Mouse (Mus musculus): Measurements from ENCODE around the gene 1700003F12Rik. TPM values are rescaled to one million over a fixed set of nuclear protein-coding genes. Genes with fewer than 3 reads are reported as not detected.

The 1700003F12Rik gene
- 1.5 and 1.7 TPM in 2 replicates for polyA plus RNA-seq (2015; fragmentation: Nextera tagmentation; extraction: Ambion mirVana)

DNA sequence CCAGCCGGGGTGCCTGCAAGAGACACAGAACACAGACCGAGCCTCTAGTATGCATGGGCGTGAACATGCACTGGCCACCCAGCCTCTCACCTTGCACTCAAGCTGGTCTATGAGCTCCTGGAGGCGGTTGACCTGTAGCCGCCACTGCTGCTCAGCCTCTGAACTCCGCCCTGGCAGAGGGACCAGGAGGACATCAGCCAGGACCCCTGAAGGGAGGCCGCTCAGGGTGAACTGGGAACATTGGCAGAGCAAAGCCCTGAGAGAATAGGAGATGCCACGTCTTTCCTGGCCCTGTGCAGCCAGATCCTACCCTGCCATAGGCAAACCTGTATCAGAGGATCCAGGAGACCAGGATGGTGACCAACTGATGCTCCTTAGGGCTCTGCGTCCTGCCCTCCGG is at the start of gene 1700003F12Rik:
TSS of gene 1700003F12Rik (plus strand) at position 375 of the 400 bp plus-strand sequence.
- peaks cover 20% of the 10 kb centered on the region for H3K27me3 ChIP-seq
- no peak within 1 kb of the TSS for H3K9ac ChIP-seq
- H3K4me1 ChIP-seq (replicated peaks) = peaks cover 23% of the 10 kb centered on the region
- no peak within 1 kb of the TSS for H3K27ac ChIP-seq
- no peak within 1 kb of the TSS for H3K4me3 ChIP-seq
- no peak within 1 kb of the TSS for H3K4me2 ChIP-seq
- ATAC-seq (ENCODE audit: low FRiP score) = no peak
- H3K9me3 ChIP-seq = no peaks in the 10 kb centered on the region
- WGBS = 92% methylated on average over 10 of the region's 10 CpGs
- no peaks in the 10 kb centered on the region; the same call in 1 of the 2 replicates for H3K36me3 ChIP-seq

DNA sequence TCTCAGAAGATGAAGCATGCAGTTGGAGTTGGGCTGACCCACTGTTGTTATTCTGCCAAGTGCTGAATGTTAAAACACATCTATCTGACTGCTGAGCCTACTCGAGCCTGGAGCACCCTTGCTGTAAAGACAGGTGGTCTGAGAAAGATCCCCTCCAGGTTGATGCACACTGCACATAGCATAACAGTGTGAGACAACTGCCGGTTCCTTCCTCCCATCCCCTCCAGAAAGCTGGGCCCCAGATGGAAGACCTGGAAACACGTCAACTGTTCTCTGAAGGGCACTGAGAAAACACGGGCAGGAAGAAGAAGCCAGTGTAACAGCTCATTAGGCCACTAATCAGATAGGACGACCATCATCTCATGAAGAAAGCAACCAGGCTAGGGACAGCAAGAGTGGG is 48.3 kb upstream of the 1700003F12Rik start:
- no peak overlapping the region for H3K9ac ChIP-seq
- H3K27me3 ChIP-seq = no peaks in the 10 kb centered on the region
- H3K4me3 ChIP-seq = no peak overlapping the region
- no peak overlapping the region for H3K27ac ChIP-seq
- no peaks in the 10 kb centered on the region for H3K9me3 ChIP-seq
- H3K4me2 ChIP-seq = no peak overlapping the region
- WGBS = 54% methylated on average over 5 of the region's 5 CpGs
- ATAC-seq (ENCODE audit: low FRiP score) = no peak
- peaks cover 7% of the 10 kb centered on the region for H3K36me3 ChIP-seq
- peaks cover 7% of the 10 kb centered on the region for H3K4me1 ChIP-seq (replicated peaks)

DNA sequence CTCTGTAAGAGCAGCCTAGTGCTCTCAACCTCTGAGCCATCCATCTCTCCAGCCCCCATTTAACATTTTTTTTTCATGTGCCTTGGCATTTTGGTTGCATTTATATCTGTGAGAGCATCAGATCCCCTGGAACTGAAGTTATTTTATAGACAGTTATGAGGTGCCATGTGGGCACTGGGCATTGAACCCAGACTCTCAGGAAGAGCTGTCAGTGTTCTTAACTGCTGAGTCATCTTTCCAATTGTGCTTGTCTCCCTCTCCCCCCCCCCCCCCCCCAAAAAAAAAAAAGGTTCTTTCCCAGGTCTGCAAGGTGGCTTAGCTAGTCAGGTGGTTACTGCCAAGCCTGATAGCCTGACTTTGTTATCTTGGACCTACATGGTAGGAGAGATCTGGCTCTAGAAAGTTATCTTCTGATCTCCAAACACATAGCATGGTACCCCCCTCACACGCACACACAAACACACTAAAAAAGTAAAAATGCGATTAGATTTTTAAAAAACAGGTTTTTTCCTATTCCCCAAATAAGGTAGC is 47.1 kb upstream of the 1700003F12Rik start:
- Histone ChIP-seq H3K27ac (no peak overlapping the region), H3K36me3 (peaks cover 9% of the 10 kb centered on the region), H3K9me3 (no peaks in the 10 kb centered on the region), H3K9ac (no peak overlapping the region), H3K4me3 (no peak overlapping the region), H3K27me3 (no peaks in the 10 kb centered on the region), H3K4me2 (no peak overlapping the region), H3K4me1 (replicated peaks) (peaks cover 7% of the 10 kb centered on the region)
- no peak for ATAC-seq (ENCODE audit: low FRiP score)
- 95% methylated on average over 2 of the region's 2 CpGs for WGBS

DNA sequence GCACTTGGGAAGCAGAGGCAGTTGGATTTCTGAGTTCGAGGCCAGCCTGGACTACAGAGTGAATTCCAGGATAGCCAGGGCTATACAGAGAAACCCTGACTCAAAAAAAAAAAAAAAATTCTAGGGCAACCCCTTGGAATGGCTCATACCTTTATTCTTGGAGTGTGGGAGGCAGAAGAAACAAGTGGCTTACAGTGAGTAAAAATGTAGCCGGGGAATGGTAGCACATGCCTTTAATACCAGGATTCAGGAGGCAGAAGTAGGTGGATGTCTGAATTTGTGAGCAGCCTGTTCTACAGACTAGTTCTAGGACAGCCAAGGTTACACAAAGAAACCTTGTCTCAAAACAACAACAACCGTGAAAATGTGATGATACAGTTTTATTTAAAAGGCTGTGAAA is 46.1 kb upstream of the 1700003F12Rik start:
- no peak overlapping the region for H3K4me3 ChIP-seq
- no peak for ATAC-seq (ENCODE audit: low FRiP score)
- no peak overlapping the region for H3K27ac ChIP-seq
- no peak overlapping the region for H3K9ac ChIP-seq
- H3K9me3 ChIP-seq = no peaks in the 10 kb centered on the region
- WGBS = 94% methylated on average over 3 of the region's 3 CpGs
- no peaks in the 10 kb centered on the region for H3K27me3 ChIP-seq
- H3K4me2 ChIP-seq = no peak overlapping the region
- H3K36me3 ChIP-seq = peaks cover 13% of the 10 kb centered on the region
- H3K4me1 ChIP-seq (replicated peaks) = peaks cover 7% of the 10 kb centered on the region

DNA sequence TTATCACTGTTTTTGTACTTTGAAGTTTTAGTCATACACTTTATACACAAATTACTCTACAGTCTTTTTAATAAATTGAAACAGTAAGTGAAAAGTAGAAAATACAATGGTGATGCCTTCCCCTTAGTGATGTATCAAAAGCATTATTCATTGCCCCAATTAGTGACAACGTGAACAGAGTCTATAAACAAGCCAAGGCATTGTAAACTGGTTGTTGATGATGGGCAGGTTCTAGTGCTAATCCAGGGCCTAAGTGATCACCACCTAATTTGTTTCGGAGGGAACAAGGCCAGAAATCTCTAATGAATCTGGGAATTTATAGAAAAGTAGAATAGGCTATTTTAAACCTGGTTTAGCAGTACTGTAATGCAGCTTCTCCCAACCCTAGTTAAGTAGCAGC is 39.8 kb upstream of the 1700003F12Rik start:
- H3K9me3 ChIP-seq = no peaks in the 10 kb centered on the region
- H3K27me3 ChIP-seq = no peaks in the 10 kb centered on the region
- no peak overlapping the region for H3K4me2 ChIP-seq
- ATAC-seq (ENCODE audit: low FRiP score) = no peak
- no peaks in the 10 kb centered on the region; the same call in 1 of the 2 replicates for H3K4me1 ChIP-seq (replicated peaks)
- H3K27ac ChIP-seq = no peak overlapping the region
- WGBS = 76% methylated on average over 2 of the region's 2 CpGs
- H3K36me3 ChIP-seq = peaks cover 26% of the 10 kb centered on the region
- H3K4me3 ChIP-seq = no peak overlapping the region
- H3K9ac ChIP-seq = no peak overlapping the region

DNA sequence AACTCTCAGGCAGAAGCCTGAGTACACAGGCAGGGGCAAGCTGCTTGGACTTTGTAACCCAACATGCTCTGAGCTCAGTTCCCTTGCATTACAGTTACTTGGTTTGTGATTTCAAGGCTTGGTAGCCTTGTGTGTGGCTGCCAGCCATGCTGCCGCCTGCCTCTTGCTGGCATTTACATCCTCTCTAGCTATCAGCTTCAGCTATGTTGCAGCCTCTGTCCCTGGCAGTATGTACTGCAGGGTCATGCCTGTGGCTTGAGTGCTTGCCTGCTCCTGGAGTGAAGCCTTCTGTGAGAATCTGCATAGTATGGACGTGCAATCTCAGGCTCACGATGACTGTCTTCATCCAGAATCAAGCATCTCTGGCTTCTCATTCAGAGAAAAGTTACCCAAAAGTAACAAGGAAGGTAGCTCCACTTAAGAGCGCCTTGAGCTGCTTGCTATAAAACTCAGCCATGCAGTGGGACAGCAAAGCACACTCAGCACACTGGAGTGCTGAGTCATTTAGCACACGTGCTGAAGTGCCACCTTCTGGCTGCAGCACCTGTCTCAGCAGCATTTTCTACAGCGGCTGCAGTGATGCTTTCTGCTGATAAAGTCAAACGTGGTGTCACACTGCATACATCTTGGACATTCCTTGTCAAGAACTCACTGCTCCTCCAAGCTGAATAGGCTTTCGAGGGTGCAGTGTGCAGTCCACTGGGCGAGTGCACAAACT is 39.2 kb upstream of the 1700003F12Rik start:
- Histone ChIP-seq H3K9ac (no peak overlapping the region), H3K9me3 (no peaks in the 10 kb centered on the region), H3K4me1 (replicated peaks) (no peaks in the 10 kb centered on the region; the same call in 1 of the 2 replicates), H3K27ac (no peak overlapping the region), H3K4me2 (no peak overlapping the region), H3K4me3 (no peak overlapping the region), H3K36me3 (peaks cover 29% of the 10 kb centered on the region), H3K27me3 (no peaks in the 10 kb centered on the region)
- no peak for ATAC-seq (ENCODE audit: low FRiP score)
- 81% methylated on average over 9 of the region's 9 CpGs for WGBS

DNA sequence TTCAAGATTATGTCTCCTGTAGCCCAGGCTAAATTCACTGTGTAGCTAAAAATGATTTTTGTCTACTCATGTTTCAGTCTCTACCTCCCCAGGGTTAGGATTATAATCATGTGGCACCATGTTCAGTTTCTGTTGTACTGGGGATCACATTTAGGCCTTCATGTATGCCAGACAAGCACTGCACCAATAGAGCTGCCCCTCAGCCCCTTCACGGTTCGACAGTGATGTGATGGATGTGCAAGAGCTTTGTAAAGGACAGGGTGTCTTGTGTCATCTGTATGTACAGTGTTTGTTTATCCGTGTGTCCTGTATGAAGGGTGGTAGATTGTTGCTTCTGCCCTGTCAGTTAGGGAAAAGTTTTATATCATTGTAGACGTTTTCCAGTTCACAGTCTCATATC is 38.4 kb upstream of the 1700003F12Rik start:
- no peaks in the 10 kb centered on the region for H3K27me3 ChIP-seq
- no peak overlapping the region for H3K4me3 ChIP-seq
- no peak overlapping the region for H3K4me2 ChIP-seq
- no peak overlapping the region for H3K9ac ChIP-seq
- WGBS = 86% methylated on average over 4 of the region's 4 CpGs
- H3K36me3 ChIP-seq = peaks cover 29% of the 10 kb centered on the region
- H3K9me3 ChIP-seq = no peaks in the 10 kb centered on the region
- no peak for ATAC-seq (ENCODE audit: low FRiP score)
- H3K4me1 ChIP-seq (replicated peaks) = no peaks in the 10 kb centered on the region; the same call in 1 of the 2 replicates
- no peak overlapping the region for H3K27ac ChIP-seq

DNA sequence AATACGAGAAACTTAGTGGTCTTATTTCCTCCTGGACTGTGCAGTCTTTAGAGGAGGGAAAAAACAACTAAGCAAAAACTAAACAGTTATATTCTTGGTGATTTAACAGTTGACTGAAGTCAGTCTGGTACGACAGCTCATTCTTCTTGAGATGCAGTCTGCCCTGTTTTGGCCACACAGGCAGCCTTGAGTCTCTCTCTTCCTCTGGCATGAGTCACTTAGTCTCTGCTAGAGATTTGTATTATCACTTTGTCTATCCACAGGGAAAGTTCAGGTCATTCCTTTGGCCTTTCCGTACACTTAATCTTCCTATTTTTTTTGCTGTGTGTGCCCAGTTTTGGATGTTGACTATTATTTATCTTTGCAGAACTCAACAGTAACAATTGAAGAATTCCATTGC is 36.7 kb upstream of the 1700003F12Rik start:
- H3K9ac ChIP-seq = no peak overlapping the region
- H3K9me3 ChIP-seq = no peaks in the 10 kb centered on the region
- no peaks in the 10 kb centered on the region; the same call in 1 of the 2 replicates for H3K4me1 ChIP-seq (replicated peaks)
- ATAC-seq (ENCODE audit: low FRiP score) = no peak
- H3K27me3 ChIP-seq = no peaks in the 10 kb centered on the region
- H3K4me3 ChIP-seq = no peak overlapping the region
- no peak overlapping the region for H3K4me2 ChIP-seq
- H3K36me3 ChIP-seq = peaks cover 25% of the 10 kb centered on the region
- no peak overlapping the region for H3K27ac ChIP-seq
- WGBS = 97% methylated on average over 3 of the region's 3 CpGs

DNA sequence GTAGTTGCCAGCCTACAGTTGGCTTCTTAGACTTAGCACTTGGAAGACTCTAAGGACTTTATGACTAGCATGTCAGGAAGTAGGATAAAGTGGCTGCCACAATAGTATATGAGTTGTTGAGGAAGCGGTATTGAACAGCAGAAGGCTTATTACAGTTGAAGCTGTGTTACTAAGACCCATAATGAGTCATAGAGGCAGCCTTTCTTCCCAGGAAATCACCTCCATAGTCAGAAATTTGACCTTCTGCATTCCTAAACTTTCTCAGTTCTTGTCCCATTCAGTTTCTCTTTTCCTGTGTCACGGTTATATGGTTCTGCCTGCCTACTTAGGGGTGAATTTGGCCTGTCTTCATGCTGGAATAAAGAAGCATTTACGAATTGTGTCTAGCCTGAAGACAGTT is 29.9 kb upstream of the 1700003F12Rik start:
- 89% methylated on average over 3 of the region's 3 CpGs for WGBS

DNA sequence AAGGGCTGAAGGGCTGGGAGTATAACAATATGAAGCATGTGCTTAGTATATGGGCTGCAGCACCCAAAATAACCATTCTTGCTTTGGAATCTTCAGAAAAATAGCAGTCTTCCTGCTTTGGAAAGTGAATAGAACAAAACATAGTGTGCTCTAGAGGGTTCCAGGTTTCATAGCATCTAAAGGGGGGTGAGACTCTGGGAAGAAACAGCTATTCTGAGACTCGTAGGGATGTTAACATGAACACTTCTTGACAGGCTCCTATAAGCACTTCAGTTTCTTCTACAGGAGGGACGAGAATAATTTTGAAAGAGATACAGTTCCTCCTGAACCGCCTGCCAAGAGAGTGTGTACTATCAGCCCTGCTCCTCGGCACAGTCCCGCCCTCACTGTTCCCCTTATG is 29.5 kb upstream of the 1700003F12Rik start:
- H3K4me3 ChIP-seq = no peak overlapping the region
- H3K4me1 ChIP-seq (replicated peaks) = no peaks in the 10 kb centered on the region
- no peak overlapping the region for H3K9ac ChIP-seq
- peaks cover 39% of the 10 kb centered on the region for H3K36me3 ChIP-seq
- no peaks in the 10 kb centered on the region for H3K27me3 ChIP-seq
- H3K9me3 ChIP-seq = no peaks in the 10 kb centered on the region
- no peak for ATAC-seq (ENCODE audit: low FRiP score)
- no peak overlapping the region for H3K27ac ChIP-seq
- H3K4me2 ChIP-seq = no peak overlapping the region
- WGBS = 95% methylated on average over 5 of the region's 5 CpGs

More for the DNA sequence above, 29.9 kb upstream of the 1700003F12Rik start:
- Histone ChIP-seq H3K9ac (no peak overlapping the region), H3K27ac (no peak overlapping the region), H3K4me2 (no peak overlapping the region), H3K4me3 (no peak overlapping the region), H3K4me1 (replicated peaks) (no peaks in the 10 kb centered on the region), H3K9me3 (no peaks in the 10 kb centered on the region), H3K27me3 (no peaks in the 10 kb centered on the region), H3K36me3 (peaks cover 41% of the 10 kb centered on the region)
- no peak for ATAC-seq (ENCODE audit: low FRiP score)

DNA sequence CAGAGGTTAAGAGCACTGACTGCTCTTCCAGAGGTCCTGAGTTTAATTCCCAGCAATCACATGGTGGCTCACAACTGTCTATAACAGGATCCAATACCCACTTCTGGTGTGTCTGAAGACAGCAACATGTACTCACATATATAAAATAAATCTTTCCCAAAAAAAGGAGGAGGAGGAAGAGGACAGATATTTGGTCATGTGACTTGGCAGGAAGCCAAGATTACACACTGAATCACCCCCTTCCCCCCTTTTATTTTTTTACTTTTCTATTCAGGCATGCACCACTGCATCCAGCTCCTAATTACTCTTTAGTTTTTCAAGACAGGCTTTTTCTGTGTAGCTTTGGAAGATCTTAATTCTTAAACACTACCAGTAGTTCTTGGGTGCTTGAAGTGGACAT is 25.4 kb upstream of the 1700003F12Rik start:
- ATAC-seq (ENCODE audit: low FRiP score) = no peak

DNA sequence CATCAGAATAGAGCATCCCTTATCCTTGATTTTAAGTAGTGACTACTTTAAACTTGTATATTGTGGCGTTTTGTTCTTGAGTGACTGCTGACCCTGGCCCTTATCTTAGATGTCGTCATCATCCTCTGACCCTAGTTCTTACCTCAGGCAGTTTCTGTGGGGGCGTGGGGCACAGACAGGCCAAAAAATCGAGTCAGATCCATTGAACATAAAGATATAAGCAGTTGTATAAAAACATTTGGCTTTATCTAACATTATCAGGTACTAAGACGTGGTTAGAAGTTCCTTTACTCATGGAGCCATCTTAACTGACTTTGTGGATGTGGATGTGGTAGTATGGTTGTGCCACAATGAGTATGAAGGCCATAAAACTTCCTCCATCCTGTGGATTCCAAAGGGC is 24.6 kb upstream of the 1700003F12Rik start:
- no peak overlapping the region for H3K4me2 ChIP-seq
- ATAC-seq (ENCODE audit: low FRiP score) = no peak
- no peaks in the 10 kb centered on the region for H3K4me1 ChIP-seq (replicated peaks)
- H3K36me3 ChIP-seq = peaks cover 65% of the 10 kb centered on the region
- no peaks in the 10 kb centered on the region for H3K9me3 ChIP-seq
- WGBS = 96% methylated on average over 5 of the region's 5 CpGs
- no peak overlapping the region for H3K27ac ChIP-seq
- H3K4me3 ChIP-seq = no peak overlapping the region
- no peak overlapping the region for H3K9ac ChIP-seq
- no peaks in the 10 kb centered on the region for H3K27me3 ChIP-seq

More for the DNA sequence above, 25.4 kb upstream of the 1700003F12Rik start:
- no peak overlapping the region for H3K4me3 ChIP-seq
- H3K4me2 ChIP-seq = no peak overlapping the region
- no peaks in the 10 kb centered on the region for H3K4me1 ChIP-seq (replicated peaks)
- peaks cover 71% of the 10 kb centered on the region for H3K36me3 ChIP-seq
- no peaks in the 10 kb centered on the region for H3K9me3 ChIP-seq
- no peaks in the 10 kb centered on the region for H3K27me3 ChIP-seq
- H3K27ac ChIP-seq = no peak overlapping the region
- H3K9ac ChIP-seq = no peak overlapping the region

DNA sequence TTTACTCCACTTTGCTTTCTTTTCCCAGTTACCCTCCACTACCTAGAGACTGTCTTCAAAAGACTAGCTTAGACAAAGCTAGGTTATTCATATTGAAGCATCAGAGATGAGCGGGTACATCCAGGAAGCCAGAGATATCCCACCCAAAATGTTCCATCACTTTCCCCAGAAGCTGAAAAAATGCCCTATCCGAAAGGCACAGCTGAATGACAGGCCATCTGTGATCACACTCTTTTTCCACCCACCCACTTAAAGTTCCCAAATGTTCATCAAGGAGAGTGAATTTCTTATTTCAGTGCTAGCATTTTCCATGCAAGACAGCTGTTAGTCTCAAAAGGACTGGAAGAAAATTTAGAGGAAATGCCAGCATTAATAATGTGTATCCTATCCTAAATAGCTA is 21.6 kb upstream of the 1700003F12Rik start:
- no peaks in the 10 kb centered on the region for H3K4me1 ChIP-seq (replicated peaks)
- 97% methylated on average over 2 of the region's 2 CpGs for WGBS
- H3K4me2 ChIP-seq = no peak overlapping the region
- H3K27me3 ChIP-seq = no peaks in the 10 kb centered on the region
- no peak for ATAC-seq (ENCODE audit: low FRiP score)
- H3K9me3 ChIP-seq = no peaks in the 10 kb centered on the region
- no peak overlapping the region for H3K9ac ChIP-seq
- H3K27ac ChIP-seq = no peak overlapping the region
- H3K4me3 ChIP-seq = no peak overlapping the region
- peaks cover 66% of the 10 kb centered on the region for H3K36me3 ChIP-seq
